Mouse (Mus musculus): Measurements from ENCODE around the gene Nt5e. TPM values are rescaled to one million over a fixed set of nuclear protein-coding genes. Genes with fewer than 3 reads are reported as not detected.

The Nt5e gene
- polyA plus RNA-seq, 1 experiment from 2014 or later = 1.7 TPM

GRCm38 (mm10) chr9:88335839-88336238 is 8.8 kb downstream of the Nt5e start:
- WGBS = 63% methylated on average over 2 of the region's 2 CpGs
- no peaks in the 10 kb centered on the region for H3K36me3 ChIP-seq (ENCODE audit: control insufficient read depth, insufficient read depth, low read length)

DNA sequence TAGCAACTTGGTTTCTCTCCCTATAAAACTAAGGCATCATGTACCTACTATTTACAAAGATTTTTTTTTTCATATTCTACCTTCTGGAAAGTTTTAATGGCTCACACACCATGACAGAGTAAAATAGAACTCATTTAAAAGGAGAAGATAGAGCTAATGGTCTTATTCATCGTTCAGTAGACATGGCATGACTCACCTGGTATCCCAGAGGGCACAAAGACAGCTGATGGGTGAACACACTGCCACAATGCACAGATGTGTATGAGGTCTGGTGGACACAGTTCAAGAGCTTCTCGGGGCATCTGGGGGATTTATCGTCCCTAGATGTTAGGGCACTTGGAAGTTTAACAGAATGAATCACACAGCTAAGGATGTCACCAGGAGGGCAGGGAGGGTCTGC is 13.8 kb downstream of the Nt5e start:
- ATAC-seq (ENCODE audit: low FRiP score, low TSS enrichment) = no peak
- WGBS = 87% methylated on average over 3 of the region's 3 CpGs
- no peaks in the 10 kb centered on the region for H3K4me1 ChIP-seq (ENCODE audit: control insufficient read depth, insufficient read depth, low read length)
- no peak overlapping the region for H3K4me2 ChIP-seq (replicated peaks; ENCODE audit: low read depth, low read length)
- no peak overlapping the region for H3K4me3 ChIP-seq (ENCODE audit: low read length)
- H3K36me3 ChIP-seq (ENCODE audit: control insufficient read depth, insufficient read depth, low read length) = no peaks in the 10 kb centered on the region
- no peak overlapping the region for H3K9ac ChIP-seq (ENCODE audit: low read depth, low read length)
- H3K9me3 ChIP-seq (ENCODE audit: control insufficient read depth, low read length) = no peaks in the 10 kb centered on the region
- no peaks in the 10 kb centered on the region for H3K27me3 ChIP-seq (ENCODE audit: control insufficient read depth, insufficient read depth, low read length)
- H3K27ac ChIP-seq (ENCODE audit: low read depth, low read length) = no peak overlapping the region

More at GRCm38 (mm10) chr9:88335839-88336238, 8.8 kb downstream of the Nt5e start:
- Histone ChIP-seq H3K9me3 (ENCODE audit: control insufficient read depth, low read length) (no peaks in the 10 kb centered on the region), H3K9ac (ENCODE audit: low read depth, low read length) (no peak overlapping the region), H3K27ac (ENCODE audit: low read depth, low read length) (no peak overlapping the region), H3K4me1 (ENCODE audit: control insufficient read depth, insufficient read depth, low read length) (no peaks in the 10 kb centered on the region), H3K4me3 (ENCODE audit: low read length) (no peak overlapping the region), H3K27me3 (ENCODE audit: control insufficient read depth, insufficient read depth, low read length) (no peaks in the 10 kb centered on the region), H3K4me2 (replicated peaks; ENCODE audit: low read depth, low read length) (no peak overlapping the region)
- no peak for ATAC-seq (ENCODE audit: low FRiP score, low TSS enrichment)

DNA sequence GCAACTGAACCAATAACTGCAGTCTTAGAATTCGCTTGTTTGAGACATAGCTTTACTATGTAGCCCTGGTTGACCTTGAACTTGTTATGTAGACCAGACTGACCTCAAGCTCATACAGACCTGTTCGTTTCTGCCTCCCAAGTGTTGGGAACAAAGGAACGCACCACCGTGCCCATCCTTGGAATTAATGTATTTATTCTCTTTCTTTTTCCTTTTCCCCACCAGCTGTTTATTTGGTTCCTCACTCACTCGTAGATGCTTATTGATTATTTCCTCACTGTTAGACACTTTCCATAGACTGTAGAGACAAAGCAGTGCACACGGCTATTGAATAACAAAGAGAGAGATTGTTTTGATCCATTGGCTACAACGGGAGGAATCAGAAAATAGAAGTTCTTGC is 15.2 kb downstream of the Nt5e start:
- no peak overlapping the region for H3K4me3 ChIP-seq (ENCODE audit: low read length)
- WGBS = 88% methylated on average over 7 of the region's 7 CpGs
- H3K4me1 ChIP-seq (ENCODE audit: control insufficient read depth, insufficient read depth, low read length) = no peaks in the 10 kb centered on the region

GRCm38 (mm10) chr9:88342701-88343100 is 15.7 kb downstream of the Nt5e start:
- H3K9ac ChIP-seq (ENCODE audit: low read depth, low read length) = no peak overlapping the region
- no peak overlapping the region for H3K27ac ChIP-seq (ENCODE audit: low read depth, low read length)
- H3K4me3 ChIP-seq (ENCODE audit: low read length) = no peak overlapping the region
- ATAC-seq (ENCODE audit: low FRiP score, low TSS enrichment) = no peak
- H3K27me3 ChIP-seq (ENCODE audit: control insufficient read depth, insufficient read depth, low read length) = no peaks in the 10 kb centered on the region
- no peaks in the 10 kb centered on the region for H3K4me1 ChIP-seq (ENCODE audit: control insufficient read depth, insufficient read depth, low read length)
- H3K9me3 ChIP-seq (ENCODE audit: control insufficient read depth, low read length) = no peaks in the 10 kb centered on the region
- H3K4me2 ChIP-seq (replicated peaks; ENCODE audit: low read depth, low read length) = no peak overlapping the region
- 89% methylated on average over 3 of the region's 3 CpGs for WGBS
- H3K36me3 ChIP-seq (ENCODE audit: control insufficient read depth, insufficient read depth, low read length) = no peaks in the 10 kb centered on the region

More for the DNA sequence above, 15.2 kb downstream of the Nt5e start:
- H3K4me2 ChIP-seq (replicated peaks; ENCODE audit: low read depth, low read length) = no peak overlapping the region
- H3K27me3 ChIP-seq (ENCODE audit: control insufficient read depth, insufficient read depth, low read length) = no peaks in the 10 kb centered on the region
- H3K9me3 ChIP-seq (ENCODE audit: control insufficient read depth, low read length) = no peaks in the 10 kb centered on the region
- no peak overlapping the region for H3K9ac ChIP-seq (ENCODE audit: low read depth, low read length)
- H3K27ac ChIP-seq (ENCODE audit: low read depth, low read length) = no peak overlapping the region
- no peaks in the 10 kb centered on the region for H3K36me3 ChIP-seq (ENCODE audit: control insufficient read depth, insufficient read depth, low read length)
- no peak for ATAC-seq (ENCODE audit: low FRiP score, low TSS enrichment)

DNA sequence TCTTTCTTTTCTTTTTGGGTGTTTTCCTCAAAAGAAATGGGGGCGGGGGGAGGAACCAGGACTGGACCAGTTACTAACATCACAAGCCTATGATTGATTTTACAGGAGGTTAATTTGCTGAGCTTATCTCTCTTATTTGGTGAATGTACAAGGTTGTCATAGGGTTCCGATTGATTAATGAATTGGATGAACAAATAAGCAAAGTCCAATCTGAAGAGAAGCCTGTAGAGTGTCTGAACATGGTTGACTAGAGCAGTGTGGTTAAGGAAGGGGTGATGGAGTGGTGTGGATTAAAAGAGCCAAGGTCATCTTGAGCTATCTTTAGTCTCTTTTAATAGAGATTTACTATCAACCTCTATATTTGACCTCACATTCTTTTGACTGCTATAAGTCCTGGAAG is 17.4 kb downstream of the Nt5e start:
- Histone ChIP-seq H3K9me3 (ENCODE audit: control insufficient read depth, low read length) (no peaks in the 10 kb centered on the region), H3K4me2 (replicated peaks; ENCODE audit: low read depth, low read length) (no peak overlapping the region), H3K9ac (ENCODE audit: low read depth, low read length) (no peak overlapping the region), H3K27me3 (ENCODE audit: control insufficient read depth, insufficient read depth, low read length) (no peaks in the 10 kb centered on the region), H3K27ac (ENCODE audit: low read depth, low read length) (no peak overlapping the region), H3K4me1 (ENCODE audit: control insufficient read depth, insufficient read depth, low read length) (no peaks in the 10 kb centered on the region), H3K4me3 (ENCODE audit: low read length) (no peak overlapping the region), H3K36me3 (ENCODE audit: control insufficient read depth, insufficient read depth, low read length) (no peaks in the 10 kb centered on the region)
- no peak for ATAC-seq (ENCODE audit: low FRiP score, low TSS enrichment)
- WGBS = 85% methylated on average over 2 of the region's 2 CpGs

GRCm38 (mm10) chr9:88346857-88347256 is 19.9 kb downstream of the Nt5e start:
- Histone ChIP-seq H3K27ac (ENCODE audit: low read depth, low read length) (no peak overlapping the region), H3K4me1 (ENCODE audit: control insufficient read depth, insufficient read depth, low read length) (no peaks in the 10 kb centered on the region), H3K9ac (ENCODE audit: low read depth, low read length) (no peak overlapping the region), H3K4me3 (ENCODE audit: low read length) (no peak overlapping the region), H3K9me3 (ENCODE audit: control insufficient read depth, low read length) (no peaks in the 10 kb centered on the region), H3K4me2 (replicated peaks; ENCODE audit: low read depth, low read length) (no peak overlapping the region), H3K36me3 (ENCODE audit: control insufficient read depth, insufficient read depth, low read length) (no peaks in the 10 kb centered on the region), H3K27me3 (ENCODE audit: control insufficient read depth, insufficient read depth, low read length) (no peaks in the 10 kb centered on the region)
- WGBS = 60% methylated on average over 5 of the region's 5 CpGs
- no peak for ATAC-seq (ENCODE audit: low FRiP score, low TSS enrichment)

DNA sequence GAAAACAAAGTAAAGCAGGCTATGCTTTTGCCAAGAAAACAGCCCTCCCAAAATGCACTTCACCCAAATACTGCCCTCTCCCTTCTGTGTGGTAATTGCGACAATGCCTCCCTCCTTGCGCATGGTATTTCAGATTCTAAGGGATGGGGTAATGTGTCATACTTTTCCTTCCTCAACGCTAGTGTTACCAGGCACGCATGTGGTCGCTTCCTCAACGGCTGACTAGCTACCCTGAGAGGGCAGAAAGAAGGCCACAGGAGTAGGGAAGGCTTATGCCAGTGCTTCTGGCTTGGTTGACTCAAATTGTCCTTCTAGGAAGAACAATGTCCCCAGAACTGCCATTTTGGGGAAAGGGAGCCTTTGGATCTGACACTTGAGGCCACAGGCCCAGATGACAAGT is 21.6 kb downstream of the Nt5e start:
- H3K9ac ChIP-seq (ENCODE audit: low read depth, low read length) = no peak overlapping the region
- H3K4me3 ChIP-seq (ENCODE audit: low read length) = no peak overlapping the region
- 90% methylated on average over 6 of the region's 6 CpGs for WGBS
- H3K27ac ChIP-seq (ENCODE audit: low read depth, low read length) = no peak overlapping the region
- no peaks in the 10 kb centered on the region for H3K27me3 ChIP-seq (ENCODE audit: control insufficient read depth, insufficient read depth, low read length)
- H3K4me1 ChIP-seq (ENCODE audit: control insufficient read depth, insufficient read depth, low read length) = no peaks in the 10 kb centered on the region
- no peak overlapping the region for H3K4me2 ChIP-seq (replicated peaks; ENCODE audit: low read depth, low read length)
- H3K9me3 ChIP-seq (ENCODE audit: control insufficient read depth, low read length) = no peaks in the 10 kb centered on the region
- ATAC-seq (ENCODE audit: low FRiP score, low TSS enrichment) = no peak
- H3K36me3 ChIP-seq (ENCODE audit: control insufficient read depth, insufficient read depth, low read length) = no peaks in the 10 kb centered on the region

GRCm38 (mm10) chr9:88350317-88350716 is 23.3 kb downstream of the Nt5e start:
- no peak overlapping the region for H3K27ac ChIP-seq (ENCODE audit: low read depth, low read length)
- H3K9me3 ChIP-seq (ENCODE audit: control insufficient read depth, low read length) = no peaks in the 10 kb centered on the region
- 78% methylated on average over 1 of the region's 1 CpGs for WGBS
- no peaks in the 10 kb centered on the region for H3K27me3 ChIP-seq (ENCODE audit: control insufficient read depth, insufficient read depth, low read length)
- H3K9ac ChIP-seq (ENCODE audit: low read depth, low read length) = no peak overlapping the region
- H3K36me3 ChIP-seq (ENCODE audit: control insufficient read depth, insufficient read depth, low read length) = no peaks in the 10 kb centered on the region
- no peak overlapping the region for H3K4me2 ChIP-seq (replicated peaks; ENCODE audit: low read depth, low read length)
- H3K4me1 ChIP-seq (ENCODE audit: control insufficient read depth, insufficient read depth, low read length) = no peaks in the 10 kb centered on the region
- H3K4me3 ChIP-seq (ENCODE audit: low read length) = no peak overlapping the region
- no peak for ATAC-seq (ENCODE audit: low FRiP score, low TSS enrichment)

DNA sequence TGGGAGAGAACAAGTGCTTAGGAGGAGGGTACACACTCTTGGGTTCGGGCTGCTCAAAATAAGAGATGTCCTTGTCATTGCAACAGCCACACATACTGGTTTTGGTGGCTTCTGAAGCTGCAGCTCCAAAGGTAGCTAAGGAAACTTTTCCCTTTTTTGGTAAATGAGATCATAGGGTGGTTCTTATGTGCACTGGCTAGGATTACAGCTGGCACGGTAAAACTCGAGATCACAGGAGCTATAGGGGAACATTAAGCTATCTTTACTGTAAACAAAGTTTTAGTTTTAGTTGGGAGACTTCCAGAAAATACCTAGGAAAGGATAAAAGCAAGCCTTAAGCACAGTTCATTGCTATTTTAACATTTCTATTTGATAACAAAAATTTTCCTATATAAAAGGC is 24.2 kb downstream of the Nt5e start:
- ATAC-seq (ENCODE audit: low FRiP score, low TSS enrichment) = no peak
- Histone ChIP-seq H3K36me3 (ENCODE audit: control insufficient read depth, insufficient read depth, low read length) (no peaks in the 10 kb centered on the region), H3K4me1 (ENCODE audit: control insufficient read depth, insufficient read depth, low read length) (no peaks in the 10 kb centered on the region), H3K9me3 (ENCODE audit: control insufficient read depth, low read length) (no peaks in the 10 kb centered on the region), H3K4me2 (replicated peaks; ENCODE audit: low read depth, low read length) (no peak overlapping the region), H3K4me3 (ENCODE audit: low read length) (no peak overlapping the region), H3K9ac (ENCODE audit: low read depth, low read length) (no peak overlapping the region), H3K27me3 (ENCODE audit: control insufficient read depth, insufficient read depth, low read length) (no peaks in the 10 kb centered on the region), H3K27ac (ENCODE audit: low read depth, low read length) (no peak overlapping the region)
- 54% methylated on average over 3 of the region's 3 CpGs for WGBS

DNA sequence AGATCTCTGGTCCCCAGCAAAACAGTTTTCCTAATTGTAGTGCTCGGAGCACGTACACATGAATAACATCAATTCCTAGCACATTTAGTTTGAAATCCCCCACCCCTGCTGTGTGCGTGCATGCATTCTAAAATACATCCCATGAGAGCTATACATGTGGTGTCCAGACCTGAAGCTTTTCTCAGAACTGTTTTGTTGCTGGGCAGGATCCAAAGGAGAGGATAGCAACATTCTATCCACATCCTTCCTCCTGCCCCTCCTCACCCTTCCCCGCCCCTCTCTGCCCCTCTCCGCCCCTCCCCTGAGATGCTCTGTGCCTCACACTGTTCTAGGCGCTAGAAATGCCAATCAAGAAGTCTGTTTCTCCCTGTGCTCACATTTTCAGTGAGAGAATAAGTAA is 25.7 kb downstream of the Nt5e start:
- WGBS = 75% methylated on average over 6 of the region's 6 CpGs
- H3K27ac ChIP-seq (ENCODE audit: low read depth, low read length) = no peak overlapping the region
- H3K4me3 ChIP-seq (ENCODE audit: low read length) = no peak overlapping the region
- no peak overlapping the region for H3K9ac ChIP-seq (ENCODE audit: low read depth, low read length)
- H3K9me3 ChIP-seq (ENCODE audit: control insufficient read depth, low read length) = no peaks in the 10 kb centered on the region
- ATAC-seq (ENCODE audit: low FRiP score, low TSS enrichment) = no peak
- no peaks in the 10 kb centered on the region for H3K4me1 ChIP-seq (ENCODE audit: control insufficient read depth, insufficient read depth, low read length)
- no peaks in the 10 kb centered on the region for H3K36me3 ChIP-seq (ENCODE audit: control insufficient read depth, insufficient read depth, low read length)
- H3K27me3 ChIP-seq (ENCODE audit: control insufficient read depth, insufficient read depth, low read length) = no peaks in the 10 kb centered on the region
- no peak overlapping the region for H3K4me2 ChIP-seq (replicated peaks; ENCODE audit: low read depth, low read length)
